Mouse (Mus musculus) left cerebral cortex, adult 2 months (tissue): ENCODE measurements around the gene Slc26a8. TPM values are rescaled to one million over a fixed set of nuclear protein-coding genes. Genes with fewer than 3 reads are reported as not detected.

Experiments used
- DNase-seq, 2 experiments: peaks; one replicate each; pipeline ENCODE4 v3.0.0; 2021 to 2022; ENCODE audit warnings: low spot score in 2 of 2, mixed read lengths in 1 of 2; ENCODE audit errors: extremely low spot score in 1 of 2
- H3K27ac ChIP-seq: fragments of 200-600 bp; 2 replicates; pipeline ENCODE4 v1.8.1; 2022
- H3K4me3 ChIP-seq: fragments of 200-600 bp; 2 replicates; pipeline ENCODE4 v1.8.1; 2022
- CTCF ChIP-seq: fragments of 200-600 bp; IDR thresholded peaks from 2 replicates; pipeline ENCODE4 v1.8.1; 2022; ENCODE audit warnings: antibody characterized with exemption, mild to moderate bottlenecking, moderate library complexity
- intact Hi-C: fragments of 180-260 bp; cut with DNase I; formaldehyde crosslinking; loops from one replicate; pipeline ENCODE4 v1.15.1; 2025
- total RNA-seq, 2 experiments: library from RNA; stranded (reverse); gene quantifications; 2 replicates each; pipeline ENCODE4 v1.2.3; 2021

The Slc26a8 gene
- total RNA-seq, 2 experiments from 2014 or later, result 7.4 to 7.7 TPM

- Histone ChIP-seq H3K4me3 (peak overlapping the region; percentile 13; the same call in 1 of the 2 replicates), H3K27ac (peak overlapping the region; percentile 1; the same call in 1 of the 2 replicates)
- no peak for TF ChIP-seq CTCF
- DNase-seq, result peak in 1 of 2 experiments; percentile 56
- intact Hi-C loops, result no loop called here
Observed at GRCm38 (mm10) chr17:28697290-28698195, 7.5 kb upstream of the Slc26a8 start.

GRCm38 (mm10) chr17:28696641-28697040 lies 6.6 kb upstream of the Slc26a8 start:
- intact Hi-C loops, result no loop called here
- no peak for DNase-seq
- no peak overlapping the region for H3K4me3 ChIP-seq
- no peak overlapping the region for H3K27ac ChIP-seq
- TF ChIP-seq CTCF, result no peak

- intact Hi-C loops, result loop anchor here (5.0 kb wide), 2 partner anchors 42 to 73 kb away; partner anchors contain the start of gene Srpk1
- no peak overlapping the region for H3K27ac ChIP-seq
- no peak for TF ChIP-seq CTCF
- H3K4me3 ChIP-seq, result no peak overlapping the region
- no peak for DNase-seq
Observed at GRCm38 (mm10) chr17:28694832-28695231, 4.8 kb upstream of the Slc26a8 start.

- intact Hi-C loops, result loop anchor here (5.0 kb wide), 2 partner anchors 43 to 72 kb away; partner anchors contain the start of gene Srpk1
- Histone ChIP-seq H3K4me3 (no peak overlapping the region), H3K27ac (no peak overlapping the region)
- DNase-seq, result no peak
- no peak for TF ChIP-seq CTCF
Observed at GRCm38 (mm10) chr17:28694078-28694477, 4.0 kb upstream of the Slc26a8 start.

- intact Hi-C loops, result loop anchor here (5.0 kb wide), 2 partner anchors 44 to 71 kb away; partner anchors contain the start of gene Srpk1
- H3K27ac ChIP-seq, result no peak overlapping the region
- H3K4me3 ChIP-seq, result peak overlapping the region; percentile 80
- DNase-seq, result no peak
- no peak for TF ChIP-seq CTCF
Observed at GRCm38 (mm10) chr17:28693086-28693485, 3.1 kb upstream of the Slc26a8 start.

- peak; percentile 46 to 49 for DNase-seq
- intact Hi-C loops, result loop anchor here (5.0 kb wide), 2 partner anchors 45 to 70 kb away; partner anchors contain the start of gene Srpk1
- Histone ChIP-seq H3K4me3 (peak overlapping the region; percentile 80), H3K27ac (peak overlapping the region; percentile 95)
- no peak for TF ChIP-seq CTCF
Observed at GRCm38 (mm10) chr17:28692341-28692710, 2.3 kb upstream of the Slc26a8 start.

- intact Hi-C loops, result loop anchor here (1.0 to 5.0 kb wide), 6 partner anchors 45 to 234 kb away; partner anchors contain the start of genes Brpf3 and Srpk1
- H3K27ac ChIP-seq, result peak overlapping the region; percentile 95
- peak overlapping the region; percentile 80 for H3K4me3 ChIP-seq
- peak; percentile 28 to 32 for DNase-seq
- TF ChIP-seq CTCF, result no peak
Observed at GRCm38 (mm10) chr17:28691687-28692340, 1.8 kb upstream of the Slc26a8 start.

GRCm38 (mm10) chr17:28690776-28691686 lies 998 bp upstream of the Slc26a8 start, which contains the start of gene Mapk14:
Mapk14 (plus strand) TSS chr17:28691329.
- intact Hi-C loops, result loop anchor here (1.0 to 5.0 kb wide), 6 partner anchors 46 to 235 kb away; partner anchors contain the start of genes Brpf3 and Srpk1
- H3K27ac ChIP-seq, result peak within 1 kb of the TSS; percentile 95

GRCm38 (mm10) chr17:28687354-28687753 lies 2.7 kb downstream of the Slc26a8 start:
- intact Hi-C loops, result no loop called here
- Histone ChIP-seq H3K4me3 (no peak overlapping the region), H3K27ac (no peak overlapping the region)
- TF ChIP-seq CTCF, result no peak
- no peak for DNase-seq

More at GRCm38 (mm10) chr17:28690776-28691686, 998 bp upstream of the Slc26a8 start, which contains the start of gene Mapk14:
- TF ChIP-seq CTCF, result peak; percentile 81
- DNase-seq, result peak; percentile 100
- peak within 1 kb of the TSS; percentile 80 for H3K4me3 ChIP-seq

- intact Hi-C loops, result no loop called here
- no peak for DNase-seq
- Histone ChIP-seq H3K4me3 (no peak overlapping the region), H3K27ac (no peak overlapping the region)
- no peak for TF ChIP-seq CTCF
Observed at GRCm38 (mm10) chr17:28684631-28685030, 5.4 kb downstream of the Slc26a8 start.

GRCm38 (mm10) chr17:28683601-28684000 lies 6.4 kb downstream of the Slc26a8 start:
- H3K4me3 ChIP-seq, result no peak overlapping the region
- DNase-seq, result no peak
- no peak overlapping the region for H3K27ac ChIP-seq
- TF ChIP-seq CTCF, result no peak
- intact Hi-C loops, result no loop called here
